Mouse (Mus musculus) thymus, postnatal 0 days (tissue): ENCODE data around the gene Dmbt1. TPM values are rescaled to one million over a fixed set of nuclear protein-coding genes. Genes with fewer than 3 reads are reported as not detected.
"Not testable (repeated sequence)": the region's sequence is repeated elsewhere in the genome, so short reads cannot be mapped to it uniquely, and the experiment has no call there.

Source experiments
- DNase-seq: peaks from one replicate; pipeline ENCODE4 v3.0.0-alpha.2; 2015; ENCODE audit warnings: low spot score
- polyA plus RNA-seq: library from polyadenylated mRNA; unstranded; fragments of >200 nt; fragmentation: Nextera tagmentation; extraction: Ambion mirVana; gene quantifications from 2 replicates; pipeline ENCODE4 v1.2.1, GENCODE M21; 2015

Gene Dmbt1
- polyA plus RNA-seq, 1 experiment from 2014 or later = 0.35 TPM

- DNase-seq = not testable (repeated sequence)
These were observed 18.0 kb downstream of the Dmbt1 start for GRCm38 (mm10) chr7:131049829-131050228.

- peak; percentile 10 for DNase-seq
These were observed 23.0 kb downstream of the Dmbt1 start for GRCm38 (mm10) chr7:131054808-131055370.

GRCm38 (mm10) chr7:131057918-131058317, 26.1 kb downstream of the Dmbt1 start:
- not testable (repeated sequence) for DNase-seq

- DNase-seq = not testable (repeated sequence)
These were observed 28.0 kb downstream of the Dmbt1 start for GRCm38 (mm10) chr7:131059808-131060207.

- no peak for DNase-seq
These were observed 30.7 kb downstream of the Dmbt1 start for GRCm38 (mm10) chr7:131062541-131062940.

GRCm38 (mm10) chr7:131068191-131068590, 36.3 kb downstream of the Dmbt1 start:
- DNase-seq = not testable (repeated sequence)

GRCm38 (mm10) chr7:131073476-131073875, 41.6 kb downstream of the Dmbt1 start:
- peak; percentile 15 for DNase-seq

- not testable (repeated sequence) for DNase-seq
These were observed 42.2 kb downstream of the Dmbt1 start for GRCm38 (mm10) chr7:131074098-131074497.

- peak; percentile 16 for DNase-seq
These were observed 44.1 kb downstream of the Dmbt1 start for GRCm38 (mm10) chr7:131075956-131076355.

- not testable (repeated sequence) for DNase-seq
These were observed 50.5 kb downstream of the Dmbt1 start for GRCm38 (mm10) chr7:131082403-131082802.

GRCm38 (mm10) chr7:131112486-131112885, 80.6 kb downstream of the Dmbt1 start:
- DNase-seq = peak; percentile 57

- DNase-seq = no peak
These were observed 81.8 kb downstream of the Dmbt1 start for GRCm38 (mm10) chr7:131113676-131114075.

- DNase-seq = no peak
These were observed 82.6 kb downstream of the Dmbt1 start for GRCm38 (mm10) chr7:131114434-131114833.

- DNase-seq = no peak
These were observed 90.5 kb downstream of the Dmbt1 start for GRCm38 (mm10) chr7:131122210-131122807.

GRCm38 (mm10) chr7:131130021-131130420, 98.2 kb downstream of the Dmbt1 start:
- DNase-seq = no peak

GRCm38 (mm10) chr7:131133181-131133580, 101.3 kb downstream of the Dmbt1 start:
- DNase-seq = no peak

- DNase-seq = no peak
These were observed 114.4 kb downstream of the Dmbt1 start, which contains the start of gene 4933402N03Rik for GRCm38 (mm10) chr7:131146214-131146613. Gene 4933402N03Rik, minus strand, starts transcription at chr7:131146314.

GRCm38 (mm10) chr7:131150179-131150578, 118.3 kb downstream of the Dmbt1 start:
- DNase-seq = no peak

GRCm38 (mm10) chr7:131153044-131153443, 121.2 kb downstream of the Dmbt1 start:
- DNase-seq = no peak

GRCm38 (mm10) chr7:131162251-131162650, 130.4 kb downstream of the Dmbt1 start:
- DNase-seq = no peak

GRCm38 (mm10) chr7:131167771-131168170, 135.9 kb downstream of the Dmbt1 start:
- DNase-seq = no peak

GRCm38 (mm10) chr7:131169099-131169498, 137.2 kb downstream of the Dmbt1 start:
- peak; percentile 77 for DNase-seq
